Mouse (Mus musculus) testis, adult 10 weeks (tissue): ENCODE measurements around the gene Vmn1r184. TPM values are rescaled to one million over a fixed set of nuclear protein-coding genes. Genes with fewer than 3 reads are reported as not detected.

ENCODE experiments used
- polyA plus RNA-seq: library from polyadenylated mRNA; stranded (reverse); fragments of 350-450 nt; fragmentation: Illumina TruSeq; extraction: RNeasy Lipid Tissue Mini Kit (QIAGEN cat#74804); gene quantifications from one replicate; pipeline ENCODE4 v1.2.3, GENCODE M21; 2014; ENCODE audit warnings: low read depth, low replicate concordance

Gene Vmn1r184
- polyA plus RNA-seq: not detected

GRCm38 (mm10) chr7:26260034-26260433 lies at the start of gene Vmn1r184:
Gene Vmn1r184, plus strand, starts transcription at chr7:26260334.

GRCm38 (mm10) chr7:26306926-26307325 lies 46.8 kb downstream of the Vmn1r184 start, which contains the start of gene Cyp2a4:
Gene Cyp2a4, plus strand, starts transcription at chr7:26307169.

Other genes with a start within 250 kb of the Vmn1r184 start
- gene Cyp2b13, start 198.8 kb upstream of the Vmn1r184 start, polyA plus RNA-seq: not detected
- not detected for gene Cyp2b9, start 86.9 kb upstream of the Vmn1r184 start, polyA plus RNA-seq
- gene Cyp2a4, start 46.8 kb downstream of the Vmn1r184 start, polyA plus RNA-seq: not detected
- not detected for gene Nlrp9c, start 143.4 kb downstream of the Vmn1r184 start, polyA plus RNA-seq
- gene Nlrp4a, start 174.8 kb downstream of the Vmn1r184 start, polyA plus RNA-seq: 0.10 TPM